Mouse (Mus musculus) macrophage (primary cell): ENCODE data around the gene Pxdc1. TPM values are rescaled to one million over a fixed set of nuclear protein-coding genes. Genes with fewer than 3 reads are reported as not detected.

Source experiments
- H3K27ac ChIP-seq: fragments of 350-480 bp; formaldehyde crosslinking; 2 replicates; pipeline ENCODE4 v1.9.0; 2021
- H3K36me3 ChIP-seq: fragments of 350-480 bp; formaldehyde crosslinking; 2 replicates; pipeline ENCODE4 v1.9.0; 2021; ENCODE audit errors: inconsistent target
- H3K4me3 ChIP-seq: fragments of 350-480 bp; formaldehyde crosslinking; 2 replicates; pipeline ENCODE4 v1.9.0; 2021; ENCODE audit errors: inconsistent target
- H3K79me2 ChIP-seq: fragments of 350-480 bp; formaldehyde crosslinking; 2 replicates; pipeline ENCODE4 v1.9.0; 2021; ENCODE audit errors: inconsistent target
- WGBS: methylation state at CpG from one replicate; pipeline ENCODE4 v1.1.7; 2026; ENCODE audit warnings: inconsistent platforms; ENCODE audit not compliant: missing documents; 5-methylcytosine and 5-hydroxymethylcytosine counted together
- polyA plus RNA-seq: library from polyadenylated mRNA; stranded (reverse); fragments of 250-400 nt; gene quantifications from 3 replicates; pipeline ENCODE4 v1.2.4, GENCODE M21; 2018; ENCODE audit warnings: inconsistent platforms

Gene Pxdc1
- polyA plus RNA-seq, 1 experiment from 2014 or later = 0.14 TPM

- no peaks in the 10 kb centered on the region for H3K36me3 ChIP-seq
- no peak overlapping the region for H3K27ac ChIP-seq
- WGBS = 35% methylated on average over 7 of the region's 7 CpGs
- no peak overlapping the region for H3K4me3 ChIP-seq
- H3K79me2 ChIP-seq = no peaks in the 10 kb centered on the region
These were observed 10.1 kb downstream of the Pxdc1 start for GRCm38 (mm10) chr13:34642941-34643875.

- H3K36me3 ChIP-seq = no peaks in the 10 kb centered on the region
- 57% methylated on average over 1 of the region's 2 CpGs for WGBS
- H3K79me2 ChIP-seq = no peaks in the 10 kb centered on the region
- H3K27ac ChIP-seq = no peak overlapping the region
- no peak overlapping the region for H3K4me3 ChIP-seq
These were observed 12.2 kb downstream of the Pxdc1 start for GRCm38 (mm10) chr13:34641066-34641465.

GRCm38 (mm10) chr13:34635978-34636377, 17.3 kb downstream of the Pxdc1 start:
- H3K79me2 ChIP-seq = no peaks in the 10 kb centered on the region
- no peak overlapping the region for H3K4me3 ChIP-seq
- WGBS = 36% methylated on average over 5 of the region's 5 CpGs
- H3K36me3 ChIP-seq = no peaks in the 10 kb centered on the region
- no peak overlapping the region for H3K27ac ChIP-seq

DNA sequence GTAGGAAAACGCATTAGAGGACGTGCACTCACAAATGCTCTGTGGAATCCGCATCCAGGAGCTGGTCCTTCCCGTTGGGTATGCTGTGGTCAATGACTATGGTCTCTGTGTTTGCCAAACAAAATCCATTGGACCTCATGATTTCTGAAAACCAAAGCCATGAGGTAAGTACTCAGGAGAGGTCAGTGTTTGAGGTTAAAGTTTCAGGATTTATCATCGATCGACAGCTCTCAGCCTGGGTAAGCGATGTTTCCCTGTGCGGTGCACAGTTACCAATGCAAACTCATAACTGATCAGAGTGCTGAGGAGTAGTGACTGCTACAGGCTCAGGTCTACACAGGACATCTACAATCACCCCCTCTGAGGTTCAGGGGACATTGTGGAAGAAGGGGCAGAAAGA, 23.0 kb downstream of the Pxdc1 start:
- Histone ChIP-seq H3K79me2 (no peaks in the 10 kb centered on the region), H3K27ac (no peak overlapping the region), H3K36me3 (no peaks in the 10 kb centered on the region), H3K4me3 (no peak overlapping the region)
- WGBS = 94% methylated on average over 8 of the region's 8 CpGs

DNA sequence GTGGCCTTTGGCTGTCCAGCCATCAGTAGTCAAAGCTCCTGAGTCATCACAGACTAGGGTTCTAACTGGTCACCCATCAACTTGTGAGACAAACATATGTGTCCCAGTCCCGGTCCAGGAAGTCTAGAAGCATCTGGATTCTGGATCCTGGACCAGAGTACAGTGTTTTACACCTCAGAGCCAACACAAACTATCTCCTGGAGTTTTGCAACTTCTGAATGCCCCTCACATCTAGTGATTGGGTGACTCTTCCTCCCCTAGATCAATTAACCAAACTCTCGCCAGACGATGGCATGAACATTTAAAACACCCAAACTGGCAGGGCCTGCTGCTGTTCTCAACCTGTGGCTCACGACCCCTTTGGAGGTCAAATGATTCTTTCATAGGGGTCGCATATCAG, 23.5 kb downstream of the Pxdc1 start:
- no peak overlapping the region for H3K27ac ChIP-seq
- WGBS = 97% methylated on average over 5 of the region's 5 CpGs
- H3K4me3 ChIP-seq = no peak overlapping the region
- H3K79me2 ChIP-seq = no peaks in the 10 kb centered on the region
- H3K36me3 ChIP-seq = no peaks in the 10 kb centered on the region

DNA sequence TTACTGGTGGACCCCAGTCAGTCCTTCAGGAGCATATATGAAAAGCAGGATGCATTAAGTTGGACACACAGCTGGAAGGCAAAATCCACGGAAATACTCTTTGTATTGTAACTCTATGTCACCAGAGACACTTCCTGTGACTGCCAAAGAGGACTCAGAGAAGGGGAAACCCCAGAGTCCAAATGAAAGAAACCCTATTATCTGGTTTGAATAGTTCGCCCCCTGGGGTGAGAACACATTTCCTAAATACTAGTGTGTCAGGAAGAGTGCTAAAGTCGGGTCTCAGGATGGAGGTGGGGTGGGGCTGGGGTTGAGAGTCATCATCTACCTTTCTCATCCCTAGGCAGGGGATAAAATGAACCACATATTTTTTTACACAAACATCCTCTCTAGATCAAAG, 25.8 kb downstream of the Pxdc1 start:
- Histone ChIP-seq H3K36me3 (no peaks in the 10 kb centered on the region), H3K27ac (no peak overlapping the region), H3K79me2 (no peaks in the 10 kb centered on the region), H3K4me3 (no peak overlapping the region)
- 11% methylated on average over 3 of the region's 3 CpGs for WGBS

- Histone ChIP-seq H3K4me3 (no peak overlapping the region), H3K36me3 (no peaks in the 10 kb centered on the region), H3K27ac (no peak overlapping the region), H3K79me2 (no peaks in the 10 kb centered on the region)
- 87% methylated on average over 2 of the region's 2 CpGs for WGBS
These were observed 28.9 kb downstream of the Pxdc1 start for GRCm38 (mm10) chr13:34624414-34624813.

- Histone ChIP-seq H3K79me2 (no peaks in the 10 kb centered on the region), H3K4me3 (no peak overlapping the region), H3K36me3 (no peaks in the 10 kb centered on the region), H3K27ac (no peak overlapping the region)
- 83% methylated on average over 2 of the region's 2 CpGs for WGBS
These were observed 40.9 kb downstream of the Pxdc1 start for GRCm38 (mm10) chr13:34612402-34612801.

DNA sequence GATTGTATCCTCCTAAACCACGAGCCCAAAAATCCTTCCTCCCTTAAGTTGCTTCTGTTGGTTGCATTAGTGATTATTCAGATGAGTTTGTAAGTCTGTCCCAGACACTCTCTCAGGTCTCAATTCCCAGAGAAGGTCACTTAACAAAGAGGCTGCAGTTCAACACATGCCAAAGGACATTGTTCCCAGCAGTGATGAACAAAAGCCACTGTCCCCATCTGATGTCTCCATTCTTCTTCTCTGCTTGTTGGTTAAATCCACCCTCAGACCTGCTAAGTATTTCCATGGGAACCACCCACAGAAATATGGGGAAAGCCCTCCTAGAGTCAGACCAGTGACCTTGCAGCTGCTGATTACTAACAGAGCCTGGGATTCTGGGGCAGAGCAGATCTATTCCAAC, 43.6 kb downstream of the Pxdc1 start:
- Histone ChIP-seq H3K4me3 (no peak overlapping the region), H3K79me2 (no peaks in the 10 kb centered on the region), H3K27ac (no peak overlapping the region), H3K36me3 (no peaks in the 10 kb centered on the region)
- 82% methylated on average over 1 of the region's 1 CpGs for WGBS

DNA sequence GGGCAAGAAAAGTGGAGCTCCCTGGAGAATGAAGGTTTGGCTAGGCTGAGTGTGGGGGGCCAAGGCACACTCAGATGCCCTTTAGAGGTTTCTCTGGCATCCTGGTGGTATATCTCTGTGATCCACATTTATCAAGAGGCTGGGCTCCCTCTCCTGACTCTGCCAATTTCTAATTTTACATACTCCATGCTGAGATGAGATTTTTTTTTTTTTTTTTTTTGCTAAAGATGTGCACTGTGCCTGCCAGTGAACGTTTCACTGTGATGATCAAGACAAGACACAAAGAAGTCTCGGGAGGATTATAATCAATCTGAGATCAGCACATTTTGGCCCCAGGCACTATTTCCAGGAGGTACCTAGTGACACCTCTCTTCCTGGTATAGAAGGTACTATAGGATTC, 46.2 kb downstream of the Pxdc1 start:
- Histone ChIP-seq H3K79me2 (no peaks in the 10 kb centered on the region), H3K4me3 (no peak overlapping the region), H3K36me3 (no peaks in the 10 kb centered on the region), H3K27ac (no peak overlapping the region)
- WGBS = 92% methylated on average over 2 of the region's 2 CpGs

DNA sequence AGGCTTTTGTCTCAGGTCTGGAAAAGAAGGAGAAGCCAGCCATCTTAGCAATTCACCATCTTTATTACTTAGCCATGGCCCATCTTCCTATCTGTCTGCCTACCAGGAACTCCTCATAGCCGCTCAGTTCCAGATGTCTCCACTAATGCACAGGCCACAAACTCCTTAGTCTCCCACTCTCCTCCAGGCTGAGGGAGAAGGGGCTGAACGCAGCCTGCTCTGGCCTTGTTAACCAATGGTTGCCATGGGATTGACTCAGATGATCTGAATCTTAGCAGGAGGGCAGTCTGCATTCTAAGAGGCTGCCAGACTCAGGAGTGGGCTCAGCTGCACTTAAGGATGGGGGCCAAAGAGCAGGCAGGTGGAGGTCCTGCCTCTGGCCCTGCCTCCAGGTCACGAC, 47.4 kb downstream of the Pxdc1 start:
- Histone ChIP-seq H3K27ac (no peak overlapping the region), H3K4me3 (no peak overlapping the region), H3K36me3 (no peaks in the 10 kb centered on the region), H3K79me2 (no peaks in the 10 kb centered on the region)
- 89% methylated on average over 3 of the region's 3 CpGs for WGBS

DNA sequence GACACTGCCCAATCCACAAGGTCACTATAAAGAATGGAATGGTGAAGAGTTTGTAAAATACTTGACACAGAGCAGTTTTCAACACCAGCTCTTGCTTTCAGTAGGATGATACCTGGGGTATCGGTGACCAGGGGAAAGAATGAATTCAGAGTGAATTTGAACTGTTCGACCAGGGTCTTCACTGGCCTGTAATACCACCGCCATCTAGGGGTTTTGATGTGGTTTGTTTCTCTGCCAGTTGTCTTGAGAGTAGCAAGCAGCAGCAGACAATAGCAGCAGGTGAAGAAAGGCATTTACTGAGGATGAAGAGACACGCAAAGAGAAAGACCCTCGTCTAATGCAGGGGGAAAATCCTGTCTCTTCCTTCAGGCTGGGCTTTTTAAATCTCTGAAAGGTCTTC, 48.1 kb downstream of the Pxdc1 start:
- no peak overlapping the region for H3K4me3 ChIP-seq
- H3K27ac ChIP-seq = no peak overlapping the region
- 77% methylated on average over 5 of the region's 5 CpGs for WGBS
- H3K79me2 ChIP-seq = no peaks in the 10 kb centered on the region
- no peaks in the 10 kb centered on the region for H3K36me3 ChIP-seq

GRCm38 (mm10) chr13:34604406-34604805, 48.9 kb downstream of the Pxdc1 start:
- H3K79me2 ChIP-seq = no peaks in the 10 kb centered on the region
- 90% methylated on average over 1 of the region's 1 CpGs for WGBS
- H3K27ac ChIP-seq = no peak overlapping the region
- no peaks in the 10 kb centered on the region for H3K36me3 ChIP-seq
- H3K4me3 ChIP-seq = no peak overlapping the region

DNA sequence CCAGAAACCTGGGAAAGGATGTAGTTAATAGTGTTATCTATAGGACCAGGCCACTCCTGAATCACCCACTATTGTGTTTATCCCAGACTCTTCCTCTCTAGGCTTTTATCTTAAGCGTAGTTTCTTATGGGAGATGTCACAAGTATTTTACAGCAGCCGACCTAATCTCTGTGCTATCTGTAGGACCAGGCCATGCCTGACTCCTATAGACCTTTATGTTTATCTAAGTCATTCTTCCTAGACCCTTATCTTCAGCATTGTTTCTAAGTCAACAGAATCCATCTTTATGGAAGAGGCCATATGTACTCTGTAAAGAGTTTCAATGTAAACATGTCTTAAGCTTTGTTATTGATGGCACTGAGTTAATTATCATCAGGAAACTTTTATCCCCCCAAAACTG, 50.5 kb downstream of the Pxdc1 start:
- no peak overlapping the region for H3K4me3 ChIP-seq
- H3K27ac ChIP-seq = no peak overlapping the region
- H3K79me2 ChIP-seq = no peaks in the 10 kb centered on the region
- no peaks in the 10 kb centered on the region for H3K36me3 ChIP-seq
- WGBS = 79% methylated on average over 2 of the region's 2 CpGs

GRCm38 (mm10) chr13:34596797-34597196, 56.5 kb downstream of the Pxdc1 start:
- H3K27ac ChIP-seq = no peak overlapping the region
- H3K36me3 ChIP-seq = no peaks in the 10 kb centered on the region
- H3K79me2 ChIP-seq = no peaks in the 10 kb centered on the region

More at GRCm38 (mm10) chr13:34596797-34597196, 56.5 kb downstream of the Pxdc1 start:
- H3K4me3 ChIP-seq = no peak overlapping the region
